Mouse (Mus musculus) midbrain, embryonic 13.5 days (tissue): ENCODE results near the gene Arsj. TPM values are rescaled to one million over a fixed set of nuclear protein-coding genes. Genes with fewer than 3 reads are reported as not detected.

Source experiments
- ATAC-seq: fragments of 200-750 bp; cut with Nextera tagmentation; 2 replicates; pipeline ENCODE4 v1.8.0; 2017; ENCODE audit warnings: mild to moderate bottlenecking, moderate TSS enrichment, moderate library complexity
- H3K27ac ChIP-seq: fragments of 300-500 bp; sonication (generic); 2 replicates; pipeline ENCODE4 v1.5.1; 2015; ENCODE audit warnings: inconsistent platforms, mild to moderate bottlenecking, moderate library complexity
- H3K27me3 ChIP-seq: fragments of 300-500 bp; sonication (generic); 2 replicates; pipeline ENCODE4 v1.6.1; 2015; ENCODE audit warnings: mild to moderate bottlenecking, inconsistent platforms
- H3K36me3 ChIP-seq: fragments of 300-500 bp; sonication (generic); 2 replicates; pipeline ENCODE4 v1.6.1; 2015; ENCODE audit warnings: mild to moderate bottlenecking, inconsistent platforms
- H3K4me1 ChIP-seq: fragments of 300-500 bp; sonication (generic); replicated peaks from 2 replicates; pipeline ENCODE4 v1.6.1; 2015; ENCODE audit warnings: inconsistent platforms
- H3K4me2 ChIP-seq: fragments of 300-500 bp; sonication (generic); replicated peaks from 2 replicates; pipeline ENCODE4 v1.6.1; 2015; ENCODE audit warnings: moderate library complexity, mild to moderate bottlenecking, inconsistent platforms
- H3K4me3 ChIP-seq: fragments of 300-500 bp; sonication (generic); replicated peaks from 2 replicates; pipeline ENCODE4 v1.5.1; 2015; ENCODE audit warnings: mild to moderate bottlenecking, inconsistent platforms
- H3K9ac ChIP-seq: fragments of 300-500 bp; sonication (generic); replicated peaks from 2 replicates; pipeline ENCODE4 v1.6.1; 2015; ENCODE audit warnings: mild to moderate bottlenecking, inconsistent platforms
- H3K9me3 ChIP-seq: fragments of 300-500 bp; sonication (generic); 2 replicates; pipeline ENCODE4 v1.6.1; 2016; ENCODE audit warnings: mild to moderate bottlenecking, inconsistent platforms
- WGBS: fragments of 180-500 bp; shearing (Covaris S2); methylation state at CpG from one replicate; pipeline ENCODE4 v1.1.7; 2015; 5-methylcytosine and 5-hydroxymethylcytosine counted together
- polyA plus RNA-seq: library from polyadenylated mRNA; unstranded; fragments of >200 nt; fragmentation: Nextera tagmentation; extraction: Ambion mirVana; gene quantifications from 2 replicates; pipeline ENCODE4 v1.2.1, GENCODE M21; 2015

The Arsj gene
- polyA plus RNA-seq, result 0.07 and 0.18 TPM in 2 replicates

- WGBS, result 15% methylated on average over 41 of the region's 41 CpGs
- peak within 1 kb of the TSS; percentile 52 for H3K9ac ChIP-seq
- peaks cover 7% of the 10 kb centered on the region; the same call in 1 of the 2 replicates for H3K27me3 ChIP-seq
- no peaks in the 10 kb centered on the region for H3K9me3 ChIP-seq
- ATAC-seq, result peak; percentile 90
- H3K4me3 ChIP-seq, result peak within 1 kb of the TSS; percentile 40
- peak within 1 kb of the TSS; percentile 84 for H3K4me2 ChIP-seq
- no peak within 1 kb of the TSS for H3K27ac ChIP-seq
- peaks cover 12% of the 10 kb centered on the region for H3K4me1 ChIP-seq
- no peaks in the 10 kb centered on the region for H3K36me3 ChIP-seq
These were observed at the start of gene Arsj for GRCm38 (mm10) chr3:126363568-126364505. TSS of gene Arsj (plus strand) at chr3:126363684.

GRCm38 (mm10) chr3:126324872-126325498 is 38.5 kb upstream of the Arsj start:
- Histone ChIP-seq H3K4me3 (no peak overlapping the region), H3K36me3 (no peaks in the 10 kb centered on the region), H3K9me3 (no peaks in the 10 kb centered on the region), H3K27ac (no peak overlapping the region), H3K9ac (no peak overlapping the region), H3K4me1 (peaks cover 8% of the 10 kb centered on the region; the same call in 1 of the 2 replicates), H3K4me2 (no peak overlapping the region), H3K27me3 (peaks cover 5% of the 10 kb centered on the region; the same call in 1 of the 2 replicates)
- ATAC-seq, result no peak
- WGBS, result 23% methylated on average over 4 of the region's 4 CpGs

GRCm38 (mm10) chr3:126325891-126326627 is 37.4 kb upstream of the Arsj start:
- H3K27me3 ChIP-seq, result peaks cover 5% of the 10 kb centered on the region; the same call in 1 of the 2 replicates
- H3K36me3 ChIP-seq, result no peaks in the 10 kb centered on the region
- H3K4me3 ChIP-seq, result no peak overlapping the region
- no peak for ATAC-seq
- H3K4me2 ChIP-seq, result no peak overlapping the region
- 43% methylated on average over 4 of the region's 4 CpGs for WGBS
- no peaks in the 10 kb centered on the region for H3K9me3 ChIP-seq
- H3K9ac ChIP-seq, result no peak overlapping the region
- peaks cover 8% of the 10 kb centered on the region; the same call in 1 of the 2 replicates for H3K4me1 ChIP-seq
- H3K27ac ChIP-seq, result no peak overlapping the region

- no peaks in the 10 kb centered on the region for H3K9me3 ChIP-seq
- H3K4me3 ChIP-seq, result no peak overlapping the region
- no peak overlapping the region for H3K27ac ChIP-seq
- ATAC-seq, result no peak
- H3K36me3 ChIP-seq, result no peaks in the 10 kb centered on the region
- 88% methylated on average over 2 of the region's 2 CpGs for WGBS
- peaks cover 5% of the 10 kb centered on the region; the same call in 1 of the 2 replicates for H3K27me3 ChIP-seq
- H3K4me1 ChIP-seq, result peaks cover 8% of the 10 kb centered on the region; the same call in 1 of the 2 replicates
- no peak overlapping the region for H3K4me2 ChIP-seq
- H3K9ac ChIP-seq, result no peak overlapping the region
These were observed 36.7 kb upstream of the Arsj start for GRCm38 (mm10) chr3:126326628-126327325.

- ATAC-seq, result no peak
- Histone ChIP-seq H3K27me3 (no peaks in the 10 kb centered on the region), H3K36me3 (no peaks in the 10 kb centered on the region), H3K27ac (no peak overlapping the region), H3K4me3 (no peak overlapping the region), H3K4me2 (no peak overlapping the region), H3K9me3 (no peaks in the 10 kb centered on the region), H3K4me1 (no peaks in the 10 kb centered on the region), H3K9ac (no peak overlapping the region)
- WGBS, result 80% methylated on average over 4 of the region's 4 CpGs
These were observed 28.2 kb upstream of the Arsj start for GRCm38 (mm10) chr3:126335329-126335728.

GRCm38 (mm10) chr3:126344745-126345144 is 18.7 kb upstream of the Arsj start:
- no peak overlapping the region for H3K27ac ChIP-seq
- H3K4me2 ChIP-seq, result no peak overlapping the region
- H3K36me3 ChIP-seq, result no peaks in the 10 kb centered on the region
- H3K27me3 ChIP-seq, result no peaks in the 10 kb centered on the region
- no peak for ATAC-seq
- H3K4me1 ChIP-seq, result no peaks in the 10 kb centered on the region
- 94% methylated on average over 1 of the region's 1 CpGs for WGBS
- H3K9me3 ChIP-seq, result no peaks in the 10 kb centered on the region
- no peak overlapping the region for H3K4me3 ChIP-seq
- H3K9ac ChIP-seq, result no peak overlapping the region

- H3K4me2 ChIP-seq, result no peak overlapping the region
- H3K9ac ChIP-seq, result no peak overlapping the region
- no peaks in the 10 kb centered on the region for H3K36me3 ChIP-seq
- WGBS, result 52% methylated on average over 1 of the region's 1 CpGs
- peaks cover 12% of the 10 kb centered on the region for H3K4me1 ChIP-seq
- no peak overlapping the region for H3K4me3 ChIP-seq
- H3K9me3 ChIP-seq, result no peaks in the 10 kb centered on the region
- no peak for ATAC-seq
- H3K27me3 ChIP-seq, result peaks cover 7% of the 10 kb centered on the region; the same call in 1 of the 2 replicates
- H3K27ac ChIP-seq, result no peak overlapping the region
These were observed 3.7 kb upstream of the Arsj start for GRCm38 (mm10) chr3:126359760-126360159.

GRCm38 (mm10) chr3:126362392-126362791 is 1.1 kb upstream of the Arsj start:
- H3K9me3 ChIP-seq, result no peaks in the 10 kb centered on the region
- WGBS, result 83% methylated on average over 2 of the region's 2 CpGs
- ATAC-seq, result no peak
- H3K4me1 ChIP-seq, result peaks cover 12% of the 10 kb centered on the region
- H3K27ac ChIP-seq, result no peak overlapping the region
- H3K36me3 ChIP-seq, result no peaks in the 10 kb centered on the region
- no peak overlapping the region for H3K4me2 ChIP-seq
- H3K4me3 ChIP-seq, result no peak overlapping the region
- no peak overlapping the region for H3K9ac ChIP-seq
- H3K27me3 ChIP-seq, result peaks cover 7% of the 10 kb centered on the region; the same call in 1 of the 2 replicates

- 87% methylated on average over 11 of the region's 11 CpGs for WGBS
- Histone ChIP-seq H3K4me2 (peak overlapping the region; percentile 84), H3K4me1 (peaks cover 12% of the 10 kb centered on the region), H3K27me3 (peaks cover 7% of the 10 kb centered on the region; the same call in 1 of the 2 replicates), H3K9me3 (no peaks in the 10 kb centered on the region), H3K4me3 (no peak overlapping the region), H3K27ac (no peak overlapping the region), H3K9ac (no peak overlapping the region), H3K36me3 (no peaks in the 10 kb centered on the region)
- no peak for ATAC-seq
These were observed 456 bp upstream of the Arsj start for GRCm38 (mm10) chr3:126362931-126363525.

GRCm38 (mm10) chr3:126364555-126364954 is 1.1 kb downstream of the Arsj start:
- Histone ChIP-seq H3K4me1 (peaks cover 12% of the 10 kb centered on the region), H3K4me2 (no peak overlapping the region), H3K9me3 (no peaks in the 10 kb centered on the region), H3K27ac (no peak overlapping the region), H3K4me3 (no peak overlapping the region), H3K27me3 (peaks cover 7% of the 10 kb centered on the region; the same call in 1 of the 2 replicates), H3K9ac (no peak overlapping the region), H3K36me3 (no peaks in the 10 kb centered on the region)
- ATAC-seq, result no peak
- WGBS, result 86% methylated on average over 7 of the region's 7 CpGs

GRCm38 (mm10) chr3:126370571-126370970 is 7.1 kb downstream of the Arsj start:
- ATAC-seq, result no peak
- no peak overlapping the region for H3K9ac ChIP-seq
- H3K4me1 ChIP-seq, result no peaks in the 10 kb centered on the region
- H3K9me3 ChIP-seq, result no peaks in the 10 kb centered on the region
- no peaks in the 10 kb centered on the region for H3K27me3 ChIP-seq
- no peak overlapping the region for H3K4me3 ChIP-seq
- no peaks in the 10 kb centered on the region for H3K36me3 ChIP-seq
- no peak overlapping the region for H3K27ac ChIP-seq
- no peak overlapping the region for H3K4me2 ChIP-seq
